Mouse (Mus musculus): ENCODE data around the gene Rbpms2. TPM values are rescaled to one million over a fixed set of nuclear protein-coding genes. Genes with fewer than 3 reads are reported as not detected.

Rbpms2 gene
- polyA plus RNA-seq, 1 experiment from 2014 or later = 4.2 TPM

GRCm38 (mm10) chr9:65667701-65668100 is 38.3 kb downstream of the Rbpms2 start, which contains the start of gene Oaz2:
Oaz2 (plus strand) TSS chr9:65668001.
- WGBS = 96% methylated on average over 8 of the region's 8 CpGs
- ATAC-seq = no peak
- no peak within 1 kb of the TSS for H3K4me2 ChIP-seq

GRCm38 (mm10) chr9:65671431-65671931 is 42.0 kb downstream of the Rbpms2 start:
- H3K9me3 ChIP-seq (replicated peaks) = no peaks in the 10 kb centered on the region
- ATAC-seq = no peak
- no peak overlapping the region for H3K27ac ChIP-seq

More at GRCm38 (mm10) chr9:65667701-65668100, 38.3 kb downstream of the Rbpms2 start, which contains the start of gene Oaz2:
- Histone ChIP-seq H3K36me3 (ENCODE audit: poor library complexity, severe bottlenecking) (no peaks in the 10 kb centered on the region), H3K9me3 (replicated peaks) (no peaks in the 10 kb centered on the region), H3K4me1 (no peaks in the 10 kb centered on the region), H3K27me3 (no peaks in the 10 kb centered on the region), H3K27ac (no peak within 1 kb of the TSS), H3K9ac (no peak within 1 kb of the TSS), H3K4me3 (no peak within 1 kb of the TSS)

GRCm38 (mm10) chr9:65672996-65673395 is 43.5 kb downstream of the Rbpms2 start:
- Histone ChIP-seq H3K9me3 (replicated peaks) (no peaks in the 10 kb centered on the region), H3K27ac (no peak overlapping the region), H3K4me2 (no peak overlapping the region), H3K4me1 (peaks cover 17% of the 10 kb centered on the region), H3K9ac (no peak overlapping the region), H3K27me3 (no peaks in the 10 kb centered on the region), H3K4me3 (no peak overlapping the region), H3K36me3 (ENCODE audit: poor library complexity, severe bottlenecking) (no peaks in the 10 kb centered on the region)
- 85% methylated on average over 11 of the region's 11 CpGs for WGBS
- no peak for ATAC-seq

More at GRCm38 (mm10) chr9:65671431-65671931, 42.0 kb downstream of the Rbpms2 start:
- Histone ChIP-seq H3K27me3 (no peaks in the 10 kb centered on the region), H3K4me1 (peaks cover 7% of the 10 kb centered on the region), H3K4me2 (no peak overlapping the region), H3K36me3 (ENCODE audit: poor library complexity, severe bottlenecking) (no peaks in the 10 kb centered on the region), H3K9ac (no peak overlapping the region), H3K4me3 (no peak overlapping the region)
- WGBS = 67% methylated on average over 9 of the region's 9 CpGs

- H3K9ac ChIP-seq = peak overlapping the region; percentile 87
- peak; percentile 68 for ATAC-seq
- no peaks in the 10 kb centered on the region for H3K27me3 ChIP-seq
- peaks cover 44% of the 10 kb centered on the region for H3K4me1 ChIP-seq
- peak overlapping the region; percentile 71 for H3K4me2 ChIP-seq
- H3K9me3 ChIP-seq (replicated peaks) = no peaks in the 10 kb centered on the region
- H3K36me3 ChIP-seq (ENCODE audit: poor library complexity, severe bottlenecking) = peaks cover under 1% of the 10 kb centered on the region; the same call in 1 of the 2 replicates
- peak overlapping the region; percentile 66 for H3K4me3 ChIP-seq
- WGBS = 58% methylated on average over 8 of the region's 8 CpGs
- H3K27ac ChIP-seq = peak overlapping the region; percentile 70
Observed at GRCm38 (mm10) chr9:65675461-65676357, 46.3 kb downstream of the Rbpms2 start.

- peak overlapping the region; percentile 70 for H3K27ac ChIP-seq
- H3K4me1 ChIP-seq = peaks cover 52% of the 10 kb centered on the region
Observed at GRCm38 (mm10) chr9:65676358-65677118, 47.1 kb downstream of the Rbpms2 start.

GRCm38 (mm10) chr9:65677119-65677462 is 47.6 kb downstream of the Rbpms2 start:
- H3K4me2 ChIP-seq = peak overlapping the region; percentile 71

More at GRCm38 (mm10) chr9:65676358-65677118, 47.1 kb downstream of the Rbpms2 start:
- H3K9ac ChIP-seq = peak overlapping the region; percentile 87
- no peaks in the 10 kb centered on the region for H3K27me3 ChIP-seq
- H3K4me3 ChIP-seq = peak overlapping the region; percentile 66
- H3K9me3 ChIP-seq (replicated peaks) = no peaks in the 10 kb centered on the region
- WGBS = under 1% methylated on average over 40 of the region's 51 CpGs
- peaks cover 3% of the 10 kb centered on the region; the same call in 1 of the 2 replicates for H3K36me3 ChIP-seq (ENCODE audit: poor library complexity, severe bottlenecking)
- H3K4me2 ChIP-seq = peak overlapping the region; percentile 71
- ATAC-seq = peak; percentile 98

GRCm38 (mm10) chr9:65679181-65679761 is 49.8 kb downstream of the Rbpms2 start:
- Histone ChIP-seq H3K27me3 (no peaks in the 10 kb centered on the region), H3K9me3 (replicated peaks) (no peaks in the 10 kb centered on the region), H3K27ac (peak overlapping the region; percentile 27; the same call in 1 of the 2 replicates), H3K36me3 (ENCODE audit: poor library complexity, severe bottlenecking) (peaks cover 3% of the 10 kb centered on the region; the same call in 1 of the 2 replicates), H3K4me2 (peak overlapping the region; percentile 71), H3K9ac (peak overlapping the region; percentile 45; the same call in 1 of the 2 replicates), H3K4me3 (peak overlapping the region; percentile 19), H3K4me1 (peaks cover 61% of the 10 kb centered on the region)
- 26% methylated on average over 5 of the region's 5 CpGs for WGBS
- no peak for ATAC-seq

More at GRCm38 (mm10) chr9:65677119-65677462, 47.6 kb downstream of the Rbpms2 start:
- no peak for ATAC-seq
- no peaks in the 10 kb centered on the region for H3K9me3 ChIP-seq (replicated peaks)
- H3K4me1 ChIP-seq = peaks cover 55% of the 10 kb centered on the region
- WGBS = 1% methylated on average over 3 of the region's 3 CpGs
- H3K27ac ChIP-seq = peak overlapping the region; percentile 70; the same call in 1 of the 2 replicates
- H3K4me3 ChIP-seq = peak overlapping the region; percentile 66
- peak overlapping the region; percentile 87 for H3K9ac ChIP-seq
- H3K36me3 ChIP-seq (ENCODE audit: poor library complexity, severe bottlenecking) = peaks cover 3% of the 10 kb centered on the region; the same call in 1 of the 2 replicates
- no peaks in the 10 kb centered on the region for H3K27me3 ChIP-seq

- Histone ChIP-seq H3K4me1 (peaks cover 59% of the 10 kb centered on the region), H3K36me3 (ENCODE audit: poor library complexity, severe bottlenecking) (peaks cover 8% of the 10 kb centered on the region), H3K27me3 (no peaks in the 10 kb centered on the region), H3K27ac (no peak overlapping the region), H3K9me3 (replicated peaks) (no peaks in the 10 kb centered on the region), H3K4me2 (no peak overlapping the region), H3K4me3 (no peak overlapping the region), H3K9ac (no peak overlapping the region)
- 85% methylated on average over 4 of the region's 4 CpGs for WGBS
- ATAC-seq = no peak
Observed at GRCm38 (mm10) chr9:65680938-65681633, 51.6 kb downstream of the Rbpms2 start.

GRCm38 (mm10) chr9:65681634-65681940 is 52.1 kb downstream of the Rbpms2 start:
- 86% methylated on average over 2 of the region's 2 CpGs for WGBS
- H3K36me3 ChIP-seq (ENCODE audit: poor library complexity, severe bottlenecking) = peaks cover 13% of the 10 kb centered on the region
- H3K9ac ChIP-seq = no peak overlapping the region
- H3K4me3 ChIP-seq = no peak overlapping the region
- no peak overlapping the region for H3K27ac ChIP-seq
- no peaks in the 10 kb centered on the region for H3K9me3 ChIP-seq (replicated peaks)
- H3K27me3 ChIP-seq = no peaks in the 10 kb centered on the region
- no peak overlapping the region for H3K4me2 ChIP-seq
- ATAC-seq = no peak
- peaks cover 59% of the 10 kb centered on the region for H3K4me1 ChIP-seq

- no peak overlapping the region for H3K27ac ChIP-seq
- no peaks in the 10 kb centered on the region for H3K27me3 ChIP-seq
- H3K4me2 ChIP-seq = no peak overlapping the region
- peaks cover 57% of the 10 kb centered on the region for H3K4me1 ChIP-seq
- H3K9me3 ChIP-seq (replicated peaks) = no peaks in the 10 kb centered on the region
- no peak overlapping the region for H3K4me3 ChIP-seq
- peaks cover 19% of the 10 kb centered on the region for H3K36me3 ChIP-seq (ENCODE audit: poor library complexity, severe bottlenecking)
- ATAC-seq = no peak
- H3K9ac ChIP-seq = no peak overlapping the region
- WGBS = 86% methylated on average over 3 of the region's 3 CpGs
Observed at GRCm38 (mm10) chr9:65682183-65682582, 52.7 kb downstream of the Rbpms2 start.

- 85% methylated on average over 1 of the region's 1 CpGs for whole genome bisulfite sequencing
Observed at GRCm38 (mm10) chr9:65682994-65683393, 53.5 kb downstream of the Rbpms2 start.

More at GRCm38 (mm10) chr9:65682994-65683393, 53.5 kb downstream of the Rbpms2 start:
- H3K9me3 ChIP-seq (replicated peaks) = no peaks in the 10 kb centered on the region
- H3K9ac ChIP-seq = no peak overlapping the region
- H3K4me1 ChIP-seq = peaks cover 49% of the 10 kb centered on the region
- no peaks in the 10 kb centered on the region for H3K27me3 ChIP-seq
- no peak overlapping the region for H3K4me3 ChIP-seq
- no peak for ATAC-seq
- no peak overlapping the region for H3K27ac ChIP-seq
- peaks cover 27% of the 10 kb centered on the region for H3K36me3 ChIP-seq (ENCODE audit: poor library complexity, severe bottlenecking)
- H3K4me2 ChIP-seq = no peak overlapping the region
